Mouse (Mus musculus) bone marrow, adult 2 months (tissue): Measurements from ENCODE around the gene Stmn1.

ENCODE experiments used
- CTCF ChIP-seq: fragments of 200-500 bp; IDR thresholded peaks from 2 replicates; pipeline ENCODE4 v1.5.1; 2011; ENCODE audit warnings: low read length, control low read depth; ENCODE audit not compliant: control insufficient read depth, insufficient read depth
- POLR2A ChIP-seq: fragments of 200-500 bp; IDR thresholded peaks from 2 replicates; pipeline ENCODE4 v1.6.1; 2011; ENCODE audit warnings: low read depth, mild to moderate bottlenecking, control low read depth, low read length, borderline replicate concordance; ENCODE audit not compliant: control insufficient read depth

GRCm38 (mm10) chr4:134516981-134517380 is 48.9 kb downstream of the Stmn1 start:
- TF ChIP-seq CTCF (no peak), POLR2A (no peak)
